17 mouse cellular contexts compared by ENCODE assay signal in genomic region chr12:110857196-110857595, GRCm38 (mm10). TPM values are rescaled to one million over a fixed set of nuclear protein-coding genes. Genes with fewer than 3 reads are reported as not detected.
DNase-seq lines count a peak whose midpoint lies in the region; ATAC-seq and TF ChIP-seq lines count a peak whose summit lies in the region.
"Had no signal": no experiment of that assay in that cellular context is flagged by ENCODE, and none has a peak within 500 bp of the region (broad histone marks: within the 10 kb centered on the region; RNA-seq: fewer than 3 reads in every experiment).

No protein-coding gene starts in this region.

- no peak overlapping the region for H3K4me2 ChIP-seq in kidney, postnatal 0 days (ENCODE audit: low read length)
- H3K4me2 ChIP-seq: embryonic facial prominence, embryonic 12.5 days; midbrain, embryonic 12.5 days had no signal

- no peak overlapping the region for H3K9ac ChIP-seq in kidney, postnatal 0 days (ENCODE audit: low read depth, low read length)
- H3K9ac ChIP-seq: embryonic facial prominence, embryonic 12.5 days; midbrain, embryonic 12.5 days had no signal

- no peaks in the 10 kb centered on the region for H3K27me3 ChIP-seq in kidney, postnatal 0 days (ENCODE audit: insufficient read depth, low read length)
- H3K27me3 ChIP-seq: embryonic facial prominence, embryonic 12.5 days; midbrain, embryonic 12.5 days had no signal

- no peak for TF ChIP-seq CTCF in kidney, postnatal 0 days (IDR thresholded peaks at IDR 0.05; ENCODE audit: low read depth)

- H3K36me3 ChIP-seq in kidney, postnatal 0 days (ENCODE audit: insufficient read depth, low read length) = peaks cover 22% of the 10 kb centered on the region

- H3K9me3 ChIP-seq in kidney, postnatal 0 days (replicated peaks; ENCODE audit: low read length) = no peaks in the 10 kb centered on the region
- H3K9me3 ChIP-seq: embryonic facial prominence, embryonic 12.5 days; midbrain, embryonic 12.5 days had no signal

- no peaks in the 10 kb centered on the region for H3K4me1 ChIP-seq in kidney, postnatal 0 days (replicated peaks; ENCODE audit: insufficient read depth, low read length)
- H3K4me1 ChIP-seq: embryonic facial prominence, embryonic 12.5 days had no signal

- no peak overlapping the region for H3K4me3 ChIP-seq in kidney, postnatal 0 days (replicated peaks; ENCODE audit: low read depth, low read length)
- H3K4me3 ChIP-seq: embryonic facial prominence, embryonic 12.5 days; midbrain, embryonic 12.5 days had no signal

- H3K27ac ChIP-seq in kidney, postnatal 0 days = no peak overlapping the region
- H3K27ac ChIP-seq: embryonic facial prominence, embryonic 12.5 days; midbrain, embryonic 12.5 days; stomach, postnatal 0 days had no signal

- peak; percentile 47 for DNase-seq in kidney, postnatal 0 days (ENCODE audit: low spot score)
- DNase-seq in kidney, adult 9 months = no peak
- DNase-seq in CD8-positive naive resting alpha-beta T cell, adult 2 months (ENCODE audit: low read depth in 2 of 2, low spot score in 2 of 2) = peak; percentile 22 to 32
- peak; percentile 59 for DNase-seq in induced T-regulatory cell, adult 2 months (ENCODE audit: low read depth)
- DNase-seq in naive thymus-derived CD4-positive, alpha-beta T cell, adult 2 months (ENCODE audit: low read depth) = peak; percentile 53
- no peak for DNase-seq in urinary bladder, postnatal 10 days (ENCODE audit: low spot score)
- no peak for DNase-seq in frontal cortex, adult 2 months (ENCODE audit: extremely low spot score in 1 of 2, low spot score in 1 of 2)
- DNase-seq: cerebellum, adult 11 months; heart, adult 18-20 months; heart, postnatal 4 days; kidney, adult 18-20 months; right cerebral cortex, postnatal 25 days had no signal

- WGBS in kidney, postnatal 0 days = 58% methylated on average over 7 of the region's 7 CpGs

- no peak for ATAC-seq in kidney, postnatal 0 days (replicated peaks; ENCODE audit: low FRiP score, low read depth)
- no peak for ATAC-seq in erythroblast, adult 5-6 weeks (replicated peaks; ENCODE audit: low FRiP score, poor library complexity, severe bottlenecking)

RNA-seq across cellular contexts. Expression of gene Zfp839, which starts 7.1 kb away (rescaled TPM):
- polyA plus RNA-seq in kidney, postnatal 0 days (2015; fragmentation: Nextera tagmentation; extraction: Ambion mirVana) = 2.2 and 2.3 TPM in 2 replicates
- total RNA-seq in erythroblast, adult 5-6 weeks (2015; ENCODE audit: low replicate concordance) = 0.63 and 3.3 TPM in 2 replicates
- 1.4 and 2.1 TPM in 2 replicates for total RNA-seq in erythroblast, adult 5-6 weeks (2017; ENCODE audit: low replicate concordance)
- 7.7 and 7.8 TPM in 2 replicates for polyA plus RNA-seq in frontal cortex, adult 2 months (2012; rRNA removed)

RNA-seq across cellular contexts. Expression of gene Mok, which starts 16.5 kb away (rescaled TPM):
- polyA plus RNA-seq in kidney, postnatal 0 days (2015; fragmentation: Nextera tagmentation; extraction: Ambion mirVana) = 8.9 and 9.6 TPM in 2 replicates
- not detected in 2 replicates for total RNA-seq in erythroblast, adult 5-6 weeks (2015; ENCODE audit: low replicate concordance)
- total RNA-seq in erythroblast, adult 5-6 weeks (2017; ENCODE audit: low replicate concordance) = 0.14 TPM in 1 of 2 replicates, not detected in the other
- 14.0 and 14.2 TPM in 2 replicates for polyA plus RNA-seq in frontal cortex, adult 2 months (2012; rRNA removed)
- polyA plus RNA-seq: liver, adult 2 months had no signal

RNA-seq across cellular contexts. Expression of gene Cinp, which starts 31.7 kb away (rescaled TPM):
- polyA plus RNA-seq in kidney, postnatal 0 days (2015; fragmentation: Nextera tagmentation; extraction: Ambion mirVana) = 59.0 and 59.2 TPM in 2 replicates
- total RNA-seq in erythroblast, adult 5-6 weeks (2015; ENCODE audit: low replicate concordance) = 14.6 and 28.6 TPM in 2 replicates
- 23.4 and 26.7 TPM in 2 replicates for total RNA-seq in erythroblast, adult 5-6 weeks (2017; ENCODE audit: low replicate concordance)
- polyA plus RNA-seq in frontal cortex, adult 2 months (2012; rRNA removed) = 106 TPM in 2 replicates

RNA-seq across cellular contexts. Expression of gene Tecpr2, which starts 31.9 kb away (rescaled TPM):
- polyA plus RNA-seq in kidney, postnatal 0 days (2015; fragmentation: Nextera tagmentation; extraction: Ambion mirVana) = 1.8 and 2.0 TPM in 2 replicates
- total RNA-seq in erythroblast, adult 5-6 weeks (2015; ENCODE audit: low replicate concordance) = 2.3 and 3.6 TPM in 2 replicates
- total RNA-seq in erythroblast, adult 5-6 weeks (2017; ENCODE audit: low replicate concordance) = 2.1 and 2.9 TPM in 2 replicates
- polyA plus RNA-seq in frontal cortex, adult 2 months (2012; rRNA removed) = 27.6 and 29.4 TPM in 2 replicates

Comparison
In these comparisons a context has a peak if more than half of its experiments do, and no peak if none do; other contexts are left out.
1. DNase-seq: peak in kidney, postnatal 0 days (single experiment), CD8-positive naive resting alpha-beta T cell, adult 2 months (2 of 2), induced T-regulatory cell, adult 2 months (single experiment) and naive thymus-derived CD4-positive, alpha-beta T cell, adult 2 months (single experiment); none in kidney, adult 9 months (single experiment), urinary bladder, postnatal 10 days (single experiment) and frontal cortex, adult 2 months (0 of 2).